Mouse (Mus musculus): ENCODE measurements around the gene Vangl2.

- TF ChIP-seq CTCF (IDR thresholded peaks at IDR 0.05) (no peak), POLR2A (IDR thresholded peaks at IDR 0.05; ENCODE audit: insufficient read depth, low read depth, low read length) (no peak)
Observed at GRCm38 (mm10) chr1:172064613-172065141, 36.4 kb upstream of the Vangl2 start.
